Mouse (Mus musculus): ENCODE measurements around the gene Tssk1.

The Tssk1 gene

GRCm38 (mm10) chr16:17893923-17894322, at the start of gene Tssk1:
TSS of gene Tssk1 (plus strand) at chr16:17894223.
- no peak for DNase-seq

GRCm38 (mm10) chr16:17848431-17848830, 45.6 kb upstream of the Tssk1 start:
- no peak for DNase-seq

- peak; percentile 63 to 78 for DNase-seq
Measured at GRCm38 (mm10) chr16:17848928-17849327, 45.1 kb upstream of the Tssk1 start.

GRCm38 (mm10) chr16:17849486-17849885, 44.5 kb upstream of the Tssk1 start:
- peak in 1 of 2 experiments; percentile 23 for DNase-seq

GRCm38 (mm10) chr16:17851331-17851730, 42.7 kb upstream of the Tssk1 start:
- peak in 1 of 2 experiments; percentile 50 for DNase-seq

GRCm38 (mm10) chr16:17851860-17852259, 42.2 kb upstream of the Tssk1 start:
- DNase-seq: peak; percentile 91

GRCm38 (mm10) chr16:17853263-17853662, 40.8 kb upstream of the Tssk1 start:
- DNase-seq: peak in 1 of 2 experiments; percentile 22

GRCm38 (mm10) chr16:17857157-17857556, 36.9 kb upstream of the Tssk1 start:
- DNase-seq: no peak

GRCm38 (mm10) chr16:17858592-17858991, 35.4 kb upstream of the Tssk1 start:
- peak; percentile 57 to 69 for DNase-seq

GRCm38 (mm10) chr16:17865293-17865692, 28.7 kb upstream of the Tssk1 start:
- no peak for DNase-seq

GRCm38 (mm10) chr16:17865770-17866169, 28.3 kb upstream of the Tssk1 start:
- peak in 1 of 2 experiments; percentile 35 for DNase-seq

GRCm38 (mm10) chr16:17871248-17871647, 22.8 kb upstream of the Tssk1 start:
- no peak for DNase-seq

GRCm38 (mm10) chr16:17872995-17873394, 21.0 kb upstream of the Tssk1 start:
- no peak for DNase-seq

- peak in 1 of 2 experiments; percentile 52 for DNase-seq
Measured at GRCm38 (mm10) chr16:17875174-17875573, 18.8 kb upstream of the Tssk1 start.

- no peak for DNase-seq
Measured at GRCm38 (mm10) chr16:17876096-17876495, 17.9 kb upstream of the Tssk1 start.

GRCm38 (mm10) chr16:17879571-17879970, 14.5 kb upstream of the Tssk1 start:
- DNase-seq: no peak

GRCm38 (mm10) chr16:17882196-17882595, 11.8 kb upstream of the Tssk1 start:
- no peak for DNase-seq

GRCm38 (mm10) chr16:17884116-17884515, 9.9 kb upstream of the Tssk1 start:
- no peak for DNase-seq

GRCm38 (mm10) chr16:17889689-17890341, 4.2 kb upstream of the Tssk1 start:
- DNase-seq: peak; percentile 51 to 52

- peak in 1 of 2 experiments; percentile 41 for DNase-seq
Measured at GRCm38 (mm10) chr16:17890342-17890727, 3.7 kb upstream of the Tssk1 start.

GRCm38 (mm10) chr16:17890917-17891566, 3.0 kb upstream of the Tssk1 start:
- peak; percentile 93 to 97 for DNase-seq

- DNase-seq: peak; percentile 100
Measured at GRCm38 (mm10) chr16:17891567-17891959, 2.5 kb upstream of the Tssk1 start, which contains the start of gene Gm20518. TSS of gene Gm20518 (minus strand) at chr16:17891671.

GRCm38 (mm10) chr16:17892606-17893005, 1.4 kb upstream of the Tssk1 start:
- peak; percentile 93 to 94 for DNase-seq

- no peak for DNase-seq
Measured at GRCm38 (mm10) chr16:17896091-17896490, 2.1 kb downstream of the Tssk1 start.
